Mouse (Mus musculus): ENCODE measurements at regions not wholly inside any gene's neighbourhood (a gene's known extent, or its start where the extent isn't known, plus 50 kb on each side); places are given as distances from the start of the nearest gene placed in this dataset.
A peak's percentile ranks its signal among the peaks of the same experiment; 100 is the strongest.

DNA sequence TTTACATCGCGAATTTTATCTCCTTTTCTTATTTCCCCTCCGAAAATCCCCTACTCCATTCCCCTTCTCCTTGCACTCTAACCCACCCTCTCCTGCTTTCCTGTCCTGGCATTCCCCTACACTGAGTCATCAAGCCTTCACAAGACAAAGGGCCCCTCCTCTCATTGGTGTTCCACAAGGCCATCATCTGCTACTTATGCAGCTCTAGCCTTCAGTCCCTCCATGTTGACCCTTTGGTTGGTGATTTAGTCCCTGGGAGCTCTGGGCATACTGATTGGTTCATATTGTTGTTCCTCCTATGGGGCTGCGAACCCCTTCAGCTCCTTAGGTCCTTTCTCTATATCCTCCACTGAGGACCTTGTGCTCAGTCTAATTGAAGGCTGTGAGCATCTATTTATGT lies 239.0 kb upstream of the Arrdc4 start:
- DNase-seq (ENCODE audit: low spot score): no peak
- no peak overlapping the region for H3K27ac ChIP-seq (replicated peaks)
- H3K4me3 ChIP-seq: no peak overlapping the region
- no peaks in the 10 kb centered on the region for H3K36me3 ChIP-seq
- H3K9me3 ChIP-seq (replicated peaks): no peaks in the 10 kb centered on the region
- peaks cover 10% of the 10 kb centered on the region for H3K4me1 ChIP-seq
- 87% methylated on average over 4 of the region's 4 CpGs for WGBS
- no peaks in the 10 kb centered on the region for H3K27me3 ChIP-seq (ENCODE audit: low read depth, poor library complexity, severe bottlenecking)

DNA sequence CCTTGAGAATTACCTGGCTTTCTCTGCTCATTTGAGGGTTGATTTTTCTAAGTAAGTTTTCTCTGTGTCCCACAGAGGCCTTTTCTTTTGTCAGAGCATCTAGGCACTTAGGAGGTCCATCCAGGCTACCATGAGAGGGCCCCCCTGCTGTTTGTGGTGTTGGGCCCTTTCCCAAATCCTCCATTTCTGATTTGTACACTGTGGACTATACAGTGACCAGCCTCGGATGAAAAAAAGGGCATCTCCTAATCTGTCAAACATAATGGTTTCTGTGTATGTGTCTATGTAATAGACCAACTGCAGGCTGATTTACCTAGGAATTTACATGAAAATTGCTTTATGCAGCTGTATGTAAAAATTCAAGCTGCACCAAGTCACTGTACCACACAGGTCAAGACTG lies 234.9 kb upstream of the Arrdc4 start:
- 61% methylated on average over 1 of the region's 1 CpGs for WGBS
- peaks cover 34% of the 10 kb centered on the region for H3K4me1 ChIP-seq

DNA sequence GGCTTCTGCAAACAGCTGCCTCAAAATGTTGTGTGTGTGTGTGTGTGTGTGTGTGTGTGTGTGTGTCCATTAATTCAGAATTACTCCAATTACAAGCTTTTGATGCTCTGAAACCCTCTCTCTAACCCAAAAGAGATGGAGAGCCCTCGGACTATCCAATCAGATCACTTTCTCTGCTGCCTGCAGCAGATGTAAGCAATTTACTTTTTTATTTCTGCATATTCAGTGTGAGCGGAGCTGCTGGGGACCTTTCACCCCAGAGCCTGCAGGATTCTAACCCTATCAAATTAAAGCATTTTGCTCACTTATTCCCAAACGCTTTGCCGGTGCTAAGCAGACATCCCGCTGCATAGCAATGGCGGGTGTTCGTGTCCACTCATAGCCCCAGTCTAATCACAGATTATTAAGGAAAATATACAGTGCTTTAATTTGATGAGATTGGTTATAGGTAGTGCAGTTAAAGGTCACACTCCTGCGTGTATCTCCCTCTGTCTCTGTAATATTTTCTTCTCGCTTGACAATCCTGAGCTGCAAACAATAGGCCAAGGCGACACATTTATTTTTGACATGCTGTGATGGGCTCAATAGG lies 234.0 kb upstream of the Arrdc4 start:
- H3K36me3 ChIP-seq: no peaks in the 10 kb centered on the region
- H3K9me3 ChIP-seq (replicated peaks): no peaks in the 10 kb centered on the region
- no peak overlapping the region for H3K27ac ChIP-seq (replicated peaks)
- 66% methylated on average over 10 of the region's 10 CpGs for WGBS
- no peak for DNase-seq (ENCODE audit: low spot score)
- H3K27me3 ChIP-seq (ENCODE audit: low read depth, poor library complexity, severe bottlenecking): no peaks in the 10 kb centered on the region
- H3K4me3 ChIP-seq: no peak overlapping the region
- peaks cover 44% of the 10 kb centered on the region for H3K4me1 ChIP-seq

More for the DNA sequence above, 234.9 kb upstream of the Arrdc4 start:
- H3K27me3 ChIP-seq (ENCODE audit: low read depth, poor library complexity, severe bottlenecking): no peaks in the 10 kb centered on the region
- H3K4me3 ChIP-seq: no peak overlapping the region
- DNase-seq (ENCODE audit: low spot score): no peak
- H3K9me3 ChIP-seq (replicated peaks): no peaks in the 10 kb centered on the region
- H3K36me3 ChIP-seq: no peaks in the 10 kb centered on the region
- peak overlapping the region; percentile 19; the same call in 1 of the 2 replicates for H3K27ac ChIP-seq (replicated peaks)

GRCm38 (mm10) chr7:68978576-68978975 lies 229.5 kb upstream of the Arrdc4 start:
- H3K36me3 ChIP-seq: no peaks in the 10 kb centered on the region
- H3K9me3 ChIP-seq (replicated peaks): no peaks in the 10 kb centered on the region
- 0 out of 2 replicates have a peak overlapping the region, but pooled peaks have one; percentile 7 for H3K4me3 ChIP-seq
- DNase-seq (ENCODE audit: low spot score): no peak
- 11% methylated on average over 4 of the region's 4 CpGs for WGBS
- H3K27ac ChIP-seq (replicated peaks): peak overlapping the region; percentile 78
- H3K27me3 ChIP-seq (ENCODE audit: low read depth, poor library complexity, severe bottlenecking): no peaks in the 10 kb centered on the region
- peaks cover 59% of the 10 kb centered on the region for H3K4me1 ChIP-seq

DNA sequence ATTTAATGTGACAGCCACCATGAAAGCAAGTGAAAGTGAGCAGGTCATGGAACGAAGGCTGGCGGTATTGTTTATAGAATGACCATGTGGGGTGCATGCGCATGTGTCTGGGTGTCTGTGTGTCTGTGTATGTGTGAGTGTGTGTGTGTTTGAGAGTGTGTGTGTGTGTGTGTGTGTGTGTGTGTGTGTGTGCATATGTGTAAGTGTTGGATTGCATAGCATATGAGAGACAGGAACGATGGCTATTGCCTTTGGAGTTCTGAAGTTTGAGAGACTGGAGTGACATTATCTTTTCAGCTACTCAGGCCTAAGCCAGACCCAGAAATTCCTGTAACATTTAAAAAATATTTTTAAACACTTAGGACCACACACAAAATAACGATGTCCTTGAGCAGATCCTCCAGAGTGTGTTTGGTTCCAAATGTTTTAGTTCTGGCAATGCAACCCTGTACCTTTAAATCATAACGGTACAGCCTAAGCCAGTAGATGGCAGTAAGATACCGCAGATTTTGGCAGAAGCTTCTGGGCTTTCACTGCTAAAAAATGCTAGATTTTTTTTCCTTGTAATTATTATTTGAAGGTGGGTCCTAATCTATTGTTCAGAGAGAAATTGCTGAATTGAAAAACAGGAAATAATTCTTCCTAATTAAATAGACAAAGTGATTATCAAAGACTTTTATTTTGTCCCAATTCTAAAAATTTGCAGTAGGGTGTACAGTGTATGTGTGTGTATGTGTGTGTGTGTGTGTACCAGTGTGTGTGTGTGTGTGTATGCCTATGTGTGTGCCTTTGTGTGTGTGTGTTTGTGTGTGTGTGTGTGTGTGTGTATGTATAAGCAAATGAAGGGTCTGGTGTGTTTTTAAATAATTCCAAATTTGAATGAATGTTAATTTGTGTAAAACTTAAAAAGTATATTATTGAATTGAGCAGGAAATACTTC lies 228.0 kb upstream of the Arrdc4 start:
- H3K4me3 ChIP-seq: no peak overlapping the region
- WGBS: 65% methylated on average over 7 of the region's 7 CpGs
- H3K4me1 ChIP-seq: peaks cover 53% of the 10 kb centered on the region
- H3K27me3 ChIP-seq (ENCODE audit: low read depth, poor library complexity, severe bottlenecking): no peaks in the 10 kb centered on the region
- H3K27ac ChIP-seq (replicated peaks): no peak overlapping the region
- no peaks in the 10 kb centered on the region for H3K9me3 ChIP-seq (replicated peaks)
- peak; percentile 33 for DNase-seq (ENCODE audit: low spot score)
- H3K36me3 ChIP-seq: no peaks in the 10 kb centered on the region

GRCm38 (mm10) chr7:68975956-68976355 lies 226.9 kb upstream of the Arrdc4 start:
- 47% methylated on average over 5 of the region's 5 CpGs for WGBS
- Histone ChIP-seq H3K27ac (replicated peaks) (peak overlapping the region; percentile 23; the same call in 1 of the 2 replicates), H3K4me3 (no peak overlapping the region), H3K36me3 (no peaks in the 10 kb centered on the region), H3K9me3 (replicated peaks) (no peaks in the 10 kb centered on the region), H3K27me3 (ENCODE audit: low read depth, poor library complexity, severe bottlenecking) (no peaks in the 10 kb centered on the region), H3K4me1 (peaks cover 49% of the 10 kb centered on the region)
- no peak for DNase-seq (ENCODE audit: low spot score)

GRCm38 (mm10) chr7:68975580-68975894 lies 226.5 kb upstream of the Arrdc4 start:
- DNase-seq (ENCODE audit: low spot score): no peak
- H3K4me3 ChIP-seq: no peak overlapping the region
- H3K27me3 ChIP-seq (ENCODE audit: low read depth, poor library complexity, severe bottlenecking): no peaks in the 10 kb centered on the region
- H3K9me3 ChIP-seq (replicated peaks): no peaks in the 10 kb centered on the region
- H3K36me3 ChIP-seq: no peaks in the 10 kb centered on the region
- peaks cover 46% of the 10 kb centered on the region for H3K4me1 ChIP-seq
- H3K27ac ChIP-seq (replicated peaks): peak overlapping the region; percentile 23; the same call in 1 of the 2 replicates
- 69% methylated on average over 2 of the region's 2 CpGs for WGBS

DNA sequence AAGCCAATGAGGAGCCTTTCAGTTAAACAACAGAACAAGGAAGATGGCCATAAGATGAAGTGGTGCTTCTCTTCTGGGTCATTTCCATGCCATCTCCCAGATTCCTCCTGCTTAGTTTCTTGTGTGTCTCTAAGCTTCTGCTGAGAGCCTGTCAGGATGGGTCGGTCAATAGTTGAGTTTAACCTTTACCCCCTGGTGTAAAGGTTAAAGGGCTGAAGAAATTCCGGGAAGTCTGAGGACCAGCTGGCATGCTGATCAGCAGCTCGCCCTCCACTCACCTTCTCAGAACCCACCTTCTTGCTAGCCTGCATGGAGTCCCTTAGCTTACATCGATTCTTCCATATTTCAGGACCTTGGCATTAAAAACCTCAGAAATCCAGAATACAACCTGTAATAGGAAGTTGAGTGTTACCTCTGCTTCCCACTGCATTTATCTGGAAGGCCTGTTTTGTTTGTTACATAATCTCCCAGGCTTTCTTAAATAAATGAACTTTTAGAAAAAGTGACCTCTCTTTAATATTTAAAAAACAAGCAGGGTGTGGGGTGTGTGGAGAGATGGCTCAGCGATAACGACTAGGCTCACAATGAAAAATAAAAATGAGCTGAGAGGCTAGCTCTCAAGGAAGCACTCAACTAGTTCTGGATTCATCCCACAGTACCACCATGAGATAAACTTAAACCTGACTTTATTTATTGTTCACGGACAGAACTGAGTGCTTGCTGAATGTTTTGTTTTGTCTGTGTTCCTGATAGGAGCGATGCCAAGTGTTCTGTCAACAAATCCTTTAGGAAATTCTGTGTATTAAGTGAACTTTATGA lies 225.9 kb upstream of the Arrdc4 start:
- Histone ChIP-seq H3K27me3 (ENCODE audit: low read depth, poor library complexity, severe bottlenecking) (no peaks in the 10 kb centered on the region), H3K9me3 (replicated peaks) (no peaks in the 10 kb centered on the region), H3K4me1 (peaks cover 40% of the 10 kb centered on the region), H3K4me3 (no peak overlapping the region), H3K27ac (replicated peaks) (no peak overlapping the region), H3K36me3 (no peaks in the 10 kb centered on the region)
- 77% methylated on average over 8 of the region's 8 CpGs for WGBS
- DNase-seq (ENCODE audit: low spot score): no peak

GRCm38 (mm10) chr7:68945886-68946863 lies 197.1 kb upstream of the Arrdc4 start:
- Histone ChIP-seq H3K4me1 (peaks cover 8% of the 10 kb centered on the region), H3K4me3 (no peak overlapping the region), H3K27me3 (ENCODE audit: low read depth, poor library complexity, severe bottlenecking) (no peaks in the 10 kb centered on the region), H3K9me3 (replicated peaks) (no peaks in the 10 kb centered on the region), H3K36me3 (no peaks in the 10 kb centered on the region), H3K27ac (replicated peaks) (no peak overlapping the region)
- 48% methylated on average over 6 of the region's 6 CpGs for WGBS
- no peak for DNase-seq (ENCODE audit: low spot score)

DNA sequence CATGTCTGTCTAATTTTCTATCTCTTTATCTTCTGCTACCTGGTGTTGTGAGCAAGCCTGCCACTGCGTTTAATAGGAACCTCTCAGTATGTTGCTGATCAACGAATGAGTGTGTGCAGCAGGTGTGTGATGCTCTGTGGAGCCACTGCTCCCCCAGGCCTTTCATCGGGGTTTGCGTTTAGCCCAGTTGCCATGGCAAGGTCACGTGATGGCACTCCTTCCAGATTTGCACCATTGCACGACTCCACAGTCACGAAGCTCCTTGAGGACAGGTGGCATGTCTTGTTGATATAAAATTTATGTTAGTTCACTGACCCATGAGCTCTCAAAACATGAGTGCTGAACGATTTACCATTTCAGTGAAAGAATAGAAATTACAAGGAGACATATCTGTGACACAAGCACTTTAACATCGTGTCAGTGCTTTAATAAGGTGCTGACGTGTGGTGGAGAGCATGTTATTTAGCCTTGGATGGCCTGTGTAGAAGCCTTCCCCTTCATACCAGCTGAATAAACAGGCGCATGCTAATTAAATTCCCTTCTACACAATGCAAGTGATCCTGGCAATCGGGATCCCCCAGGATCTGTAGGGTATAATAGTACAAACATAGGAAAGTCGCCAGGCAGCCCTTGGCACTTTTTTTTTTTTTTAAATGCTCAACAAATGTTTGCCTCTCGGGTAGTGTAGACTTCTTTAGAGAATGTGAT lies 181.7 kb upstream of the Arrdc4 start:
- Histone ChIP-seq H3K9me3 (replicated peaks) (no peaks in the 10 kb centered on the region), H3K27ac (replicated peaks) (no peak overlapping the region), H3K27me3 (ENCODE audit: low read depth, poor library complexity, severe bottlenecking) (no peaks in the 10 kb centered on the region), H3K4me1 (0 out of 2 replicates have a peak, but pooled peaks cover 6% of the 10 kb centered on the region), H3K36me3 (no peaks in the 10 kb centered on the region), H3K4me3 (no peak overlapping the region)
- DNase-seq (ENCODE audit: low spot score): no peak
- 78% methylated on average over 14 of the region's 14 CpGs for WGBS

DNA sequence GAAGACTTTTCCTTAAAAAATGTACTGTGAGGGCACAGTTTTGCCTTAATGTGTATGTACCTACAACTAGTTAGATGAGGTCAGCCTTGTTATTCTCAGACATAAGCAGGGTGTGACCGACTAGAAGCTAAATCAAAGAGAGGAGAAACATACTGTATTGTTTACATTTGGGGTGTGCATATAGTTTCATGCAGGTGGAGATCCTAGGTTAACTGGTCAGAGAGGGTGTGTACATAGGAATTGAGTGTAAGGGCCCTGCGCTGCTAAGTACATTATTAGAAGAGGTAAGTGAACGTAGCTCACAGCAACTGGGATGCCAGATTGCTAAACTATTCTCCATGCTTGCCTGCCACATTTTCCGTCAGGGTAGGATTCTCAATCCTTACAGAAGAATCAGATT lies 180.6 kb upstream of the Arrdc4 start:
- no peak overlapping the region for H3K4me3 ChIP-seq
- no peaks in the 10 kb centered on the region for H3K36me3 ChIP-seq
- H3K27me3 ChIP-seq (ENCODE audit: low read depth, poor library complexity, severe bottlenecking): no peaks in the 10 kb centered on the region
- H3K4me1 ChIP-seq: 0 out of 2 replicates have a peak, but pooled peaks cover 6% of the 10 kb centered on the region
- no peaks in the 10 kb centered on the region for H3K9me3 ChIP-seq (replicated peaks)
- no peak for DNase-seq (ENCODE audit: low spot score)
- H3K27ac ChIP-seq (replicated peaks): no peak overlapping the region
- 89% methylated on average over 4 of the region's 4 CpGs for WGBS
